Mouse (Mus musculus) kidney, embryonic 14.5 days (tissue): Measurements from ENCODE around the gene Phb2. TPM values are rescaled to one million over a fixed set of nuclear protein-coding genes. Genes with fewer than 3 reads are reported as not detected.

Experiments
- ATAC-seq: fragments of 200-750 bp; cut with Nextera tagmentation; 2 replicates; pipeline ENCODE4 v1.8.0; 2017; ENCODE audit warnings: moderate number of reproducible peaks, mild to moderate bottlenecking, moderate TSS enrichment, moderate library complexity; ENCODE audit not compliant: low FRiP score, low TSS enrichment
- H3K27ac ChIP-seq: fragments of 300-500 bp; sonication (generic); 2 replicates; pipeline ENCODE4 v1.5.1; 2014; ENCODE audit warnings: low read depth, mild to moderate bottlenecking, low read length, moderate library complexity, mixed read lengths
- H3K27me3 ChIP-seq: fragments of 300-500 bp; sonication (generic); 2 replicates; pipeline ENCODE4 v1.6.1; 2014; ENCODE audit warnings: mild to moderate bottlenecking, low read length; ENCODE audit not compliant: control insufficient read depth, insufficient read depth
- H3K36me3 ChIP-seq: fragments of 300-500 bp; sonication (generic); 2 replicates; pipeline ENCODE4 v1.6.1; 2014; ENCODE audit warnings: low read length, mixed read lengths; ENCODE audit not compliant: control insufficient read depth, insufficient read depth
- H3K4me1 ChIP-seq: fragments of 300-500 bp; sonication (generic); 2 replicates; pipeline ENCODE4 v1.6.1; 2014; ENCODE audit warnings: low read length, mixed read lengths; ENCODE audit not compliant: control insufficient read depth, insufficient read depth
- H3K4me2 ChIP-seq: fragments of 300-500 bp; sonication (generic); replicated peaks from 2 replicates; pipeline ENCODE4 v1.6.1; 2014; ENCODE audit warnings: low read depth, mild to moderate bottlenecking, low read length
- H3K4me3 ChIP-seq: fragments of 300-500 bp; sonication (generic); 2 replicates; pipeline ENCODE4 v1.5.1; 2014; ENCODE audit warnings: mild to moderate bottlenecking, low read length
- H3K9ac ChIP-seq: fragments of 300-500 bp; sonication (generic); 2 replicates; pipeline ENCODE4 v1.6.1; 2014; ENCODE audit warnings: low read depth, mild to moderate bottlenecking, low read length, moderate library complexity
- H3K9me3 ChIP-seq: fragments of 300-500 bp; sonication (generic); 2 replicates; pipeline ENCODE4 v1.6.1; 2016; ENCODE audit warnings: low read length; ENCODE audit not compliant: control insufficient read depth
- WGBS: fragments of 180-500 bp; shearing (Covaris S2); extraction: QIAGEN DNeasy Blood & Tissue Kit; methylation state at CpG from one replicate; pipeline ENCODE4 v1.1.7; 2014; 5-methylcytosine and 5-hydroxymethylcytosine counted together
- polyA plus RNA-seq: library from polyadenylated mRNA; unstranded; fragments of >200 nt; fragmentation: Nextera tagmentation; extraction: Ambion mirVana; gene quantifications from 2 replicates; pipeline ENCODE4 v1.2.1, GENCODE M21; 2014

Phb2 gene
- polyA plus RNA-seq, 1 experiment from 2014 or later: 402 TPM

GRCm38 (mm10) chr6:124746654-124747632 lies 34.8 kb downstream of the Phb2 start:
- Histone ChIP-seq H3K9ac (peak overlapping the region; percentile 86; the same call in 1 of the 2 replicates), H3K27ac (no peak overlapping the region), H3K4me1 (peaks cover 16% of the 10 kb centered on the region), H3K4me3 (peak overlapping the region; percentile 47), H3K4me2 (peak overlapping the region; percentile 96), H3K9me3 (no peaks in the 10 kb centered on the region), H3K27me3 (no peaks in the 10 kb centered on the region), H3K36me3 (peaks cover 66% of the 10 kb centered on the region)
- 87% methylated on average over 7 of the region's 7 CpGs for WGBS
- ATAC-seq: no peak

GRCm38 (mm10) chr6:124750405-124750804 lies 38.3 kb downstream of the Phb2 start:
- Histone ChIP-seq H3K36me3 (peaks cover 45% of the 10 kb centered on the region), H3K4me3 (no peak overlapping the region), H3K9me3 (no peaks in the 10 kb centered on the region), H3K4me2 (no peak overlapping the region), H3K27ac (no peak overlapping the region), H3K27me3 (no peaks in the 10 kb centered on the region), H3K4me1 (peaks cover 28% of the 10 kb centered on the region), H3K9ac (0 out of 2 replicates have a peak overlapping the region, but pooled peaks have one; percentile 18)
- no peak for ATAC-seq
- 79% methylated on average over 8 of the region's 8 CpGs for WGBS

- no peaks in the 10 kb centered on the region for H3K27me3 ChIP-seq
- no peak overlapping the region for H3K4me2 ChIP-seq
- no peak overlapping the region for H3K27ac ChIP-seq
- no peak for ATAC-seq
- 89% methylated on average over 2 of the region's 2 CpGs for WGBS
- no peak overlapping the region for H3K9ac ChIP-seq
- H3K9me3 ChIP-seq: no peaks in the 10 kb centered on the region
- H3K36me3 ChIP-seq: peaks cover 20% of the 10 kb centered on the region
- H3K4me3 ChIP-seq: no peak overlapping the region; the same call in 1 of the 2 replicates
- peaks cover 34% of the 10 kb centered on the region for H3K4me1 ChIP-seq
These were observed 41.7 kb downstream of the Phb2 start for GRCm38 (mm10) chr6:124753861-124754260.

DNA sequence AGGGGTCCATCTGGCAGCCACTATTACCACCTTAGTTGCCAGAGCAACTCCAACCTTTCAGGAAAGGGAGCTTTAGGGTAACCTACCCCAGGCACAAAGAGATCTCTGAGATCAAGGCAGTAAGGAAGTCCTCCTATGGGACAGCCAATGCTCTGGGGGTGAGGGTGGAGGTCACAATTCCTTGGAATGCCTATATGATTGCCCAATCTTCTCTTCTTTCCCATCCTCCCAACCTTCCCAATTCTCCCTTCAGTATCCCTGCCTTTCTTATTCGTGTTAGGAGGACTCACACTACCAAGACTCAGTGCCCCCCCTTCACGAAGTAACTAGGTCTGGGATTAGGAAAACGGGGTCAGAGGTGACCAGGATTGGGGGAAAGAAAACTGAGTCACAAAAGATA lies 43.2 kb downstream of the Phb2 start:
- H3K27ac ChIP-seq: 0 out of 2 replicates have a peak overlapping the region, but pooled peaks have one; percentile 98
- no peaks in the 10 kb centered on the region for H3K9me3 ChIP-seq
- H3K36me3 ChIP-seq: peaks cover 7% of the 10 kb centered on the region; the same call in 1 of the 2 replicates
- peak overlapping the region; percentile 88 for H3K4me3 ChIP-seq
- no peaks in the 10 kb centered on the region for H3K27me3 ChIP-seq
- peak overlapping the region; percentile 97 for H3K9ac ChIP-seq
- ATAC-seq: no peak
- H3K4me2 ChIP-seq: peak overlapping the region; percentile 70
- peaks cover 43% of the 10 kb centered on the region for H3K4me1 ChIP-seq
- WGBS: 3% methylated on average over 3 of the region's 3 CpGs

DNA sequence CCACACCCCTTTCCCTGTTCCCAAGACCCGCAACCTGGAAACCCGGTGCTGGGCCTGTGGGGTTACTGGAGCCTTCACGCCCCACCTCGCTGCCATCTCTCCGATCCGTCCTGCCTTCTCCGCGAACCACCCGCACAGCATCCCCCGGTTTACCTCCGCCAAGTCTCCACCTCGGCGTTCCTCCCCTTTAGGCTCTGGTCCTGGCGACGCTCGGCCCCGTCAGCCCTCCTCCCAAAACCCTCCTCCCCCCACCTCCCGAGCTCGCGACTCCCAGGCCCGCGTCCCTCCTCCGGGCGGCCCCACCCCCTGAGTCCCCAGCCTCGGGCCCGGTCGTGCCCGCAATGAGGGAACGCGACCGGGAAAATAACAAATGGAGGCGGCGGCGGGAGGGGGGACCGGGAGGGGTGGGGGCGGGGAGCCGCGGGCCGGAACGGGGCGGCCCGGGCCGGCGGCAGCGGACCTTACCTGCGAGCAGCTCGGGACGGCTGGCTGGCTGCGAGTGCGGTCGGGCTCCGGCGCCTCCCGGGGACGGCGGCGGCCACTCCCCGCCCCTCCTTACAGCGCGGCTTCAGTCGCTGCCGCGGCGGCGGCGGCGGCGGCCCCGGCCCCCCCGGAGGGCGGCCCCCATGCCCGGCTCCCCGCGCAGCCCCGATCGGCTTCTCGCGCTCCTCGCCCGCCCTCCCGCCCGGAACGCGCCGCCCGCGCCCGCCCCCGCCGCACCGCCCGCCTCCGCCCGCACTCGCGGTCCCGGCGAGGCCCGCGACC lies 43.9 kb downstream of the Phb2 start, which contains the start of the genes Gm45234 and Atn1:
Gene Gm45234, minus strand, starts transcription at position 191 of the 765 bp plus-strand sequence.
Gene Atn1, minus strand, starts transcription at position 694 of the 765 bp plus-strand sequence.
- Histone ChIP-seq H3K27me3 (no peaks in the 10 kb centered on the region), H3K4me3 (peak within 1 kb of the TSS; percentile 88), H3K4me2 (peak within 1 kb of the TSS; percentile 70), H3K9me3 (no peaks in the 10 kb centered on the region), H3K36me3 (peaks cover 5% of the 10 kb centered on the region; the same call in 1 of the 2 replicates), H3K27ac (peak within 1 kb of the TSS; percentile 98), H3K9ac (peak within 1 kb of the TSS; percentile 97), H3K4me1 (peaks cover 43% of the 10 kb centered on the region)
- ATAC-seq: peak; percentile 54
- under 1% methylated on average over 44 of the region's 100 CpGs for WGBS

- no peaks in the 10 kb centered on the region for H3K27me3 ChIP-seq
- H3K4me2 ChIP-seq: peak overlapping the region; percentile 70
- peak overlapping the region; percentile 98 for H3K27ac ChIP-seq
- H3K9ac ChIP-seq: peak overlapping the region; percentile 97
- peak overlapping the region; percentile 88 for H3K4me3 ChIP-seq
- H3K36me3 ChIP-seq: peaks cover 4% of the 10 kb centered on the region; the same call in 1 of the 2 replicates
- H3K4me1 ChIP-seq: peaks cover 43% of the 10 kb centered on the region
- 1% methylated on average over 52 of the region's 54 CpGs for WGBS
- ATAC-seq: peak; percentile 76
- H3K9me3 ChIP-seq: no peaks in the 10 kb centered on the region
These were observed 44.7 kb downstream of the Phb2 start for GRCm38 (mm10) chr6:124756652-124757350.

- Histone ChIP-seq H3K4me2 (peak overlapping the region; percentile 70), H3K4me3 (peak overlapping the region; percentile 88), H3K27me3 (no peaks in the 10 kb centered on the region), H3K9ac (peak overlapping the region; percentile 97), H3K27ac (peak overlapping the region; percentile 98), H3K4me1 (peaks cover 43% of the 10 kb centered on the region), H3K36me3 (peaks cover 4% of the 10 kb centered on the region; the same call in 1 of the 2 replicates), H3K9me3 (no peaks in the 10 kb centered on the region)
- WGBS: 6% methylated on average over 5 of the region's 5 CpGs
- ATAC-seq: no peak
These were observed 45.3 kb downstream of the Phb2 start for GRCm38 (mm10) chr6:124757351-124757880.
